In the genomic region with DNA sequence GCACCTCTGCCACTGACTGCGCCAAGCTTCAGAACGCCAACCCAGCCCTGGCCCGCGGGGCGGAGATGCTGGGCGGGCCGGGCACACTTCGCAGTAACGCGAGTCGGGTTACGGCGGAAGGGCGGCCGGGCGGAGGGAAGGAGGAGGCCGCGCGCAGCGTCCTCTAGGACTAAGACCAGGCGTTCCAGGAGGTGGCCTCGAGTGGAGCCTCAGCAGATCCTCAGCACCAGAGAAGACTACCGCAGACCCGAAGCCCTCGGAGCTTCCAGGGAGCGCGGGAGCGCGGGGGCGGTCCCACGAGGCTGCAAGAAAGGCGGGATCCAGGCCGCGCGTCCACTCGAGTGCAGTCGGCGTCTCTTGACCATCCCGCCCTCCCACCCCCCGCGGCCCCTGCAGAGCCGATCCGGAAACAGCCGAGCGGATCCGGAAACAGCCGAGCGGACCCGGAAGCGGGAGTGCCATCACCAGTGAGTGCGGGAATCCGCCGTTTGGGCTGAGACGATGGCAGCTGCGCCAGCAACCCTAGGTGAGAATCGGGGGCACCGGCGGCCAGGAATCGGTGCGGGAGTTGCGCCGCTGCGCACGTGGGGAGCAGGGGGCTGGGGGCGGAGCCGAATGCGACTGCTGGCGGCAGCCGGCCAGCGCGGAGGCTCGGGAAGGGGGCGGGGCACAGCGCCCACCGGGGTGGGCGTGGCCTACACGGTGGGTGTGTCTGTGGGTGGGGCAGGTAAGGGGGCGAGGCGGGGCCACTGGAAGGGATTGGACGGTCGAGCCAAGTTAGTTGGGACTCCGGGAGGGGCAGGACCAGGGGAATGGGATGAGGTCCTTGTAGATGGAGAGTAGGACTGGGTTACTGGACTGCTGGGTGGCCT, we compare ENCODE assay signal across 8 mouse cellular contexts. TPM values are rescaled to one million over a fixed set of nuclear protein-coding genes. Genes with fewer than 3 reads are reported as not detected.
DNase-seq lines count a peak whose midpoint lies in the region; ATAC-seq and TF ChIP-seq lines count a peak whose summit lies in the region.

Rabep2 (plus strand) TSS at position 129 of the 872 bp plus-strand sequence.

- peak within 1 kb of the TSS; percentile 82; the same call in 1 of the 2 replicates for H3K27ac ChIP-seq in cortical plate, adult 2 months (ENCODE audit: insufficient read depth, low read length)

- peak; percentile 51; the same call in 1 of the 2 replicates for TF ChIP-seq POLR2A in cortical plate, adult 2 months (IDR thresholded peaks at IDR 0.05; ENCODE audit: extremely low read depth, insufficient read depth, low read length)

- H3K4me3 ChIP-seq in cortical plate, adult 2 months (ENCODE audit: insufficient read depth, low read length), result peak within 1 kb of the TSS; percentile 82

- peak; percentile 100 for DNase-seq in gastrocnemius, postnatal 10 days
- peak; percentile 90 for DNase-seq in induced T-regulatory cell, adult 2 months (ENCODE audit: low read depth)
- DNase-seq in left cerebral cortex, adult 9 months (ENCODE audit: low spot score in 2 of 2), result peak; percentile 67 to 94
- peak; percentile 99 for DNase-seq in right cerebral cortex, postnatal 14 days
- DNase-seq in urinary bladder, postnatal 36 days (ENCODE audit: low spot score in 2 of 2), result peak; percentile 95 to 96

- peak; percentile 69 for ATAC-seq in activated CD4-positive, CD25-positive, alpha-beta regulatory T cell, adult 4 months
- peak; percentile 79 for ATAC-seq in megakaryocyte progenitor cell, adult 5-6 weeks (replicated peaks; ENCODE audit: poor library complexity)

- peaks cover 4% of the 10 kb centered on the region for H3K4me1 ChIP-seq in cortical plate, adult 2 months (ENCODE audit: control insufficient read depth, insufficient read depth, low read length)

- TF ChIP-seq CTCF in cortical plate, adult 2 months (IDR thresholded peaks at IDR 0.05; ENCODE audit: extremely low read depth, insufficient read depth, low read length), result no peak

RNA-seq across cellular contexts. Expression of gene Rabep2, which starts in this region (rescaled TPM):
- 10 to 100 TPM; 35.4 to 48.2 TPM for polyA plus RNA-seq in activated CD4-positive, CD25-positive, alpha-beta regulatory T cell, adult 4 months (2017; shearing (Covaris generic))
- 21.9 and 23.8 TPM in 2 replicates for polyA plus RNA-seq in cortical plate, adult 2 months (2012; rRNA removed)
- 10 to 100 TPM; 11.4 to 15.2 TPM for total RNA-seq in gastrocnemius, postnatal 10 days (2021)
- 4.0 and 4.9 TPM in 2 replicates for total RNA-seq in megakaryocyte progenitor cell, adult 5-6 weeks (2015)
- total RNA-seq in megakaryocyte progenitor cell, adult 5-6 weeks (2017), result 12.9 and 19.5 TPM in 2 replicates

Comparison
In these comparisons a context has a peak if more than half of its experiments do, and no peak if none do; other contexts are left out.
1. Peak in every context shown above with its lines: DNase-seq, ATAC-seq, H3K4me3 ChIP-seq and H3K27ac ChIP-seq.